Mouse (Mus musculus) inflammation-experienced regulatory T-cells, adult 6 months (primary cell): ENCODE measurements around the gene Lce3a. TPM values are rescaled to one million over a fixed set of nuclear protein-coding genes. Genes with fewer than 3 reads are reported as not detected.

Source experiments
- ATAC-seq: one replicate; pipeline ENCODE4 v1.8.0; 2017
- polyA plus RNA-seq, 3 experiments: library from polyadenylated mRNA; unstranded; fragments of 100-300 nt; shearing (Covaris generic); gene quantifications; one replicate each; pipeline ENCODE4 v1.2.1; 2017

Lce3a gene
- polyA plus RNA-seq, result not detected

- no peak for ATAC-seq
Observed at GRCm38 (mm10) chr3:92926130-92926529, at the start of gene Lce3a. Gene Lce3a (minus strand): TSS chr3:92926230.

- ATAC-seq, result no peak
Observed at GRCm38 (mm10) chr3:92966761-92967160, 40.7 kb upstream of the Lce3a start, which contains the start of gene Lce3e. Gene Lce3e (plus strand): TSS chr3:92967061.

GRCm38 (mm10) chr3:92957090-92957489 is 31.1 kb upstream of the Lce3a start, which contains the start of gene Lce3d:
Gene Lce3d (plus strand): TSS chr3:92957390.
- ATAC-seq, result no peak

GRCm38 (mm10) chr3:92944186-92944585 is 18.2 kb upstream of the Lce3a start, which contains the start of gene Lce3c:
Gene Lce3c (plus strand): TSS chr3:92944486.
- no peak for ATAC-seq

GRCm38 (mm10) chr3:92932679-92933078 is 6.6 kb upstream of the Lce3a start, which contains the start of gene Lce3b:
Gene Lce3b (plus strand): TSS chr3:92932979.
- no peak for ATAC-seq

GRCm38 (mm10) chr3:92920364-92920763 is 5.7 kb downstream of the Lce3a start:
- no peak for ATAC-seq

GRCm38 (mm10) chr3:92907571-92907970 is 18.5 kb downstream of the Lce3a start:
- no peak for ATAC-seq

- no peak for ATAC-seq
Observed at GRCm38 (mm10) chr3:92905182-92905581, 20.8 kb downstream of the Lce3a start.

GRCm38 (mm10) chr3:92903640-92904039 is 22.4 kb downstream of the Lce3a start:
- ATAC-seq, result no peak

- no peak for ATAC-seq
Observed at GRCm38 (mm10) chr3:92902992-92903391, 23.0 kb downstream of the Lce3a start.

GRCm38 (mm10) chr3:92894489-92894888 is 31.5 kb downstream of the Lce3a start:
- no peak for ATAC-seq

GRCm38 (mm10) chr3:92894063-92894462 is 32.0 kb downstream of the Lce3a start:
- ATAC-seq, result no peak

Other genes starting within 250 kb of the Lce3a start
- not detected for gene Lce1c, start 247.0 kb downstream of the Lce3a start, polyA plus RNA-seq
- not detected for gene Lce1d, start 239.0 kb downstream of the Lce3a start, polyA plus RNA-seq
- not detected for gene Lce1e, start 217.2 kb downstream of the Lce3a start, polyA plus RNA-seq
- not detected for gene Lce1f, start 205.9 kb downstream of the Lce3a start, polyA plus RNA-seq
- gene Gm38119, start 187.1 kb downstream of the Lce3a start, polyA plus RNA-seq, result not detected
- gene Lce1g, start 173.9 kb downstream of the Lce3a start, polyA plus RNA-seq, result not detected
- gene Lce1h, start 161.2 kb downstream of the Lce3a start, polyA plus RNA-seq, result not detected
- not detected for gene Lce1i, start 147.3 kb downstream of the Lce3a start, polyA plus RNA-seq
- not detected for gene Lce1j, start 135.7 kb downstream of the Lce3a start, polyA plus RNA-seq
- gene Lce1k, start 118.3 kb downstream of the Lce3a start, polyA plus RNA-seq, result not detected
- gene Kprp, start 99.0 kb downstream of the Lce3a start, polyA plus RNA-seq, result not detected
- gene Lce1l, start 74.9 kb downstream of the Lce3a start, polyA plus RNA-seq, result not detected
- not detected for gene 2310050C09Rik, start 56.0 kb downstream of the Lce3a start, polyA plus RNA-seq
- not detected for gene Lce3b, start 6.7 kb upstream of the Lce3a start, polyA plus RNA-seq
- not detected for gene Lce3c, start 18.3 kb upstream of the Lce3a start, polyA plus RNA-seq
- gene Lce3d, start 31.2 kb upstream of the Lce3a start, polyA plus RNA-seq, result not detected
- gene Lce3e, start 40.8 kb upstream of the Lce3a start, polyA plus RNA-seq, result not detected
- not detected for gene Lce3f, start 66.0 kb upstream of the Lce3a start, polyA plus RNA-seq
- gene Crct1, start 89.5 kb upstream of the Lce3a start, polyA plus RNA-seq, result not detected
- gene Lce1m, start 92.8 kb upstream of the Lce3a start, polyA plus RNA-seq, result not detected
- gene Gm4858, start 142.6 kb upstream of the Lce3a start, polyA plus RNA-seq, result not detected
- not detected for gene Crnn, start 218.6 kb upstream of the Lce3a start, polyA plus RNA-seq